Mouse (Mus musculus) fibroblast of lung, adult 2 months (primary cell): Measurements from ENCODE around the gene Psmb1.
"Not testable (repeated sequence)": the region's sequence is repeated elsewhere in the genome, so short reads cannot be mapped to it uniquely, and the experiment has no call there.

Experiments
- DNase-seq: peaks from one replicate; pipeline ENCODE4 v3.0.0-alpha.2; 2011; ENCODE audit warnings: low read depth

Gene Psmb1

GRCm38 (mm10) chr17:15461921-15462495 is 37.5 kb downstream of the Psmb1 start:
- no peak for DNase-seq

- DNase-seq, result no peak
Observed at GRCm38 (mm10) chr17:15459761-15460160, 39.8 kb downstream of the Psmb1 start.

GRCm38 (mm10) chr17:15456595-15456994 is 43.0 kb downstream of the Psmb1 start:
- DNase-seq, result no peak

- no peak for DNase-seq
Observed at GRCm38 (mm10) chr17:15455203-15455602, 44.3 kb downstream of the Psmb1 start.

GRCm38 (mm10) chr17:15449606-15450005 is 49.9 kb downstream of the Psmb1 start:
- DNase-seq, result no peak

- not testable (repeated sequence) for DNase-seq
Observed at GRCm38 (mm10) chr17:15449144-15449543, 50.4 kb downstream of the Psmb1 start.

- no peak for DNase-seq
Observed at GRCm38 (mm10) chr17:15447831-15448230, 51.7 kb downstream of the Psmb1 start.

GRCm38 (mm10) chr17:15445421-15445820 is 54.1 kb downstream of the Psmb1 start:
- DNase-seq, result no peak

- DNase-seq, result no peak
Observed at GRCm38 (mm10) chr17:15440463-15441121, 59.0 kb downstream of the Psmb1 start.

GRCm38 (mm10) chr17:15440067-15440462 is 59.5 kb downstream of the Psmb1 start:
- DNase-seq, result peak; percentile 29

- no peak for DNase-seq
Observed at GRCm38 (mm10) chr17:15434748-15435147, 64.8 kb downstream of the Psmb1 start.

GRCm38 (mm10) chr17:15432036-15432435 is 67.5 kb downstream of the Psmb1 start:
- no peak for DNase-seq

GRCm38 (mm10) chr17:15431551-15431950 is 68.0 kb downstream of the Psmb1 start:
- DNase-seq, result no peak

- DNase-seq, result no peak
Observed at GRCm38 (mm10) chr17:15431021-15431514, 68.5 kb downstream of the Psmb1 start.

- no peak for DNase-seq
Observed at GRCm38 (mm10) chr17:15429937-15430336, 69.6 kb downstream of the Psmb1 start.

GRCm38 (mm10) chr17:15429451-15429850 is 70.1 kb downstream of the Psmb1 start:
- no peak for DNase-seq

GRCm38 (mm10) chr17:15425931-15426330 is 73.6 kb downstream of the Psmb1 start:
- no peak for DNase-seq
